Mouse (Mus musculus) liver, embryonic 15.5 days (tissue): ENCODE measurements around the gene Mocs3. TPM values are rescaled to one million over a fixed set of nuclear protein-coding genes. Genes with fewer than 3 reads are reported as not detected.

Experiments
- ATAC-seq: fragments of 200-750 bp; cut with Nextera tagmentation; 2 replicates; pipeline ENCODE4 v1.8.0; 2017; ENCODE audit warnings: moderate number of reproducible peaks, mild to moderate bottlenecking, moderate library complexity; ENCODE audit not compliant: insufficient read depth
- H3K27ac ChIP-seq: fragments of 300-500 bp; sonication (generic); replicated peaks from 2 replicates; pipeline ENCODE4 v1.5.1; 2015; ENCODE audit warnings: mild to moderate bottlenecking, inconsistent platforms
- H3K27me3 ChIP-seq: fragments of 300-500 bp; sonication (generic); 2 replicates; pipeline ENCODE4 v1.6.1; 2015; ENCODE audit warnings: mild to moderate bottlenecking, inconsistent platforms
- H3K36me3 ChIP-seq: fragments of 300-500 bp; sonication (generic); replicated peaks from 2 replicates; pipeline ENCODE4 v1.6.1; 2015; ENCODE audit warnings: moderate library complexity, mild to moderate bottlenecking, inconsistent platforms
- H3K4me1 ChIP-seq: fragments of 300-500 bp; sonication (generic); replicated peaks from 2 replicates; pipeline ENCODE4 v1.6.1; 2015; ENCODE audit warnings: inconsistent platforms
- H3K4me2 ChIP-seq: fragments of 300-500 bp; sonication (generic); 2 replicates; pipeline ENCODE4 v1.6.1; 2015; ENCODE audit warnings: moderate library complexity, mild to moderate bottlenecking, inconsistent platforms
- H3K4me3 ChIP-seq: fragments of 300-500 bp; sonication (generic); replicated peaks from 2 replicates; pipeline ENCODE4 v1.5.1; 2015; ENCODE audit warnings: mild to moderate bottlenecking, inconsistent platforms
- H3K9ac ChIP-seq: fragments of 300-500 bp; sonication (generic); 2 replicates; pipeline ENCODE4 v1.6.1; 2015; ENCODE audit warnings: moderate library complexity, mild to moderate bottlenecking, inconsistent platforms
- H3K9me3 ChIP-seq: fragments of 300-500 bp; sonication (generic); replicated peaks from 2 replicates; pipeline ENCODE4 v1.6.1; 2016; ENCODE audit warnings: inconsistent platforms
- WGBS: fragments of 180-500 bp; shearing (Covaris S2); methylation state at CpG from one replicate; pipeline ENCODE4 v1.1.7; 2015; ENCODE audit warnings: mixed read lengths; ENCODE audit not compliant: insufficient replicate concordance; 5-methylcytosine and 5-hydroxymethylcytosine counted together
- polyA plus RNA-seq: library from polyadenylated mRNA; unstranded; fragments of >200 nt; fragmentation: Nextera tagmentation; extraction: Ambion mirVana; gene quantifications from 2 replicates; pipeline ENCODE4 v1.2.1, GENCODE M21; 2015

The Mocs3 gene
- polyA plus RNA-seq, 1 experiment from 2014 or later: 3.6 TPM

DNA sequence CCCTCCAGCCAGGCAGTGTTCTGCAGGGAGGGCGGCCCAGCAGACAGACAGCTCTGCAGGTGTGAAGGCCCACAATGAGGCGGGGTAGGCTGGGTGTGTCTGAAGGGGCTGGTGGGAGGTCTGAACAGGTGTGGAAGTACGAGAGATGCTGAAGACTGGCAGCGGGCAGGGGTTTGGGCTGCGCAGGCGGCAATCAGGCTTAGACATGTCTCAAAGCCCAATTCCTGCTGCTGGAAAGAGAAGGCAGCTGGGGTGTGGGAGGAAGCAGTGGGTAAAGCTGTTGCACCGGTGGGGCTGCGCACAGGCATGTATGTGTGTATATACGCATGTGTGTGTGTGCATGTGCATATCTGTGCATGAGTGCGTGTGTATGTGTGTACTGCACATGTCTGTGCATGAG, 30.5 kb downstream of the Mocs3 start:
- Histone ChIP-seq H3K9ac (no peak overlapping the region), H3K27me3 (peaks cover 31% of the 10 kb centered on the region), H3K4me2 (no peak overlapping the region), H3K9me3 (no peaks in the 10 kb centered on the region), H3K36me3 (no peaks in the 10 kb centered on the region), H3K4me1 (no peaks in the 10 kb centered on the region), H3K27ac (no peak overlapping the region), H3K4me3 (no peak overlapping the region)
- 58% methylated on average over 10 of the region's 10 CpGs for WGBS
- ATAC-seq: no peak

DNA sequence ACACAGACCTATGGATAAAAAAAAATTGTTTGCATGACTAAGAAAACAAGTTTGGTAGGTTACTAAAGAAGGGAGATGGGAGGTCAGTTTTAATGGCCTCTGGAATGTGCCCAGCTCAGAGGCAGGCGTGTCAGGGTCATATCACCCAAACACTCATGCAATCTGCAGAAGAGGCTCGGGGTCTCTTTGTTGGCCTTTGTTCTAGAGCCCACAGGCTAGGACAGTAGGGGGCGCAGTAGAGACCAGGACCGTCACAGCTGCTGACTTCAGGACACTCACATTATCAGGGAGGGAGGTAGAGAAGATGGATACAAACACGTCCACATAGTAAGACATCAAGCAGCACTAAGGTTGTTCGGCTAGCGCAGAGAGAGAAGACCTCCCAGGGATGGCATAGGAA, 37.6 kb downstream of the Mocs3 start:
- Histone ChIP-seq H3K9ac (no peak overlapping the region), H3K4me2 (no peak overlapping the region), H3K36me3 (no peaks in the 10 kb centered on the region)

DNA sequence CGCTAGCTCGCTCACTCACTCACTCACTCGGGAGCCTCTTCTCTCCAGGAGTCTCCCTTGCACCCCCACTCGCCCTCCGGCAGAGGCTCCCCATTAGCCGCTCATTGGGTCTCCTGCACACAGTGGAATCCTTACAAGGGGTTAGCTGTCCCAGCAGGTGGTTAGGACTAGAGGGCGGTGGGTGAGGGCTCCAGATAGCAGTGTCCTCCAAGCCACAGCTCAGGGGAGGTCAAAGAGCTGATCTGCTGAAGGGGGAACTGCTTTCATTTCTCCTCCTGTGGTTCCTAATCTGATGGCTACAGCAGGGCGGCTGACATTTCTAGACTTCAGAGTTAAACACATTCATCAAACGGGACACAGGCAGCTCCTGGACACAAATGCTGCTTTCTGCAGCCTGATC, 43.0 kb downstream of the Mocs3 start:
- peaks cover 59% of the 10 kb centered on the region for H3K27me3 ChIP-seq
- no peaks in the 10 kb centered on the region for H3K9me3 ChIP-seq
- H3K4me2 ChIP-seq: peak overlapping the region; percentile 16
- H3K4me3 ChIP-seq: no peak overlapping the region
- WGBS: 8% methylated on average over 9 of the region's 9 CpGs
- no peak for ATAC-seq
- no peak overlapping the region for H3K27ac ChIP-seq
- H3K36me3 ChIP-seq: no peaks in the 10 kb centered on the region
- H3K4me1 ChIP-seq: no peaks in the 10 kb centered on the region
- H3K9ac ChIP-seq: no peak overlapping the region

More for the DNA sequence above, 37.6 kb downstream of the Mocs3 start:
- Histone ChIP-seq H3K4me3 (no peak overlapping the region), H3K4me1 (no peaks in the 10 kb centered on the region), H3K27ac (no peak overlapping the region), H3K27me3 (peaks cover 12% of the 10 kb centered on the region), H3K9me3 (no peaks in the 10 kb centered on the region)
- no peak for ATAC-seq
- WGBS: 24% methylated on average over 7 of the region's 7 CpGs

DNA sequence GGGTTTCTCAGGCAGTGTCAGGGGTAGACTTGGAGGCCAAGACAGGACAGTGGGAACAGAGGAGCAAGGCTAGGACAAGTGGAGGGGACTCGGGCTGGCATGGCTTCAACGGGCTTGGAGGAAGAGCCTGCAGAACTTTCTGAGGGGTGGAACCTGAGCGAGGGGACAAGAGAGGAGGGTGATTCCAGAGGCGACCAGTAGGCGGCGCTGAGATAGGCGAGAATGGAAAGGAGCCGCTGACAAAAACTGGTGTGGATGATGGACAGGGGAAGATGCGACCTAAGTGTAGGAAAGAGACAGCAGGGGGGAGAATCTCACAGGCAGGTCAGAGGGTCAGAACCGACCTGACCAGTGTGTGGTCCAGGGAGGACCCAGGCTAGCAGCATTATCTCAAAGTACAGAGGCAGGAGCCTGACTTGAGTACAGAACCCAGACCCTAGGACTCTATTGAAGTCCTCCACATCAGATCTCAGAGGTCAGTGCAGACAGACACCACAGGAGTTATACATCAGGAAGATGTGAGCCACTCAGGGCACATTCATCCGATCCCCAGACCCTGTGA, 44.0 kb downstream of the Mocs3 start:
- H3K36me3 ChIP-seq: no peaks in the 10 kb centered on the region
- H3K4me1 ChIP-seq: no peaks in the 10 kb centered on the region
- no peak overlapping the region for H3K4me2 ChIP-seq
- no peak overlapping the region for H3K27ac ChIP-seq
- ATAC-seq: no peak
- H3K4me3 ChIP-seq: no peak overlapping the region
- no peaks in the 10 kb centered on the region for H3K9me3 ChIP-seq
- WGBS: 3% methylated on average over 11 of the region's 11 CpGs
- no peak overlapping the region for H3K9ac ChIP-seq
- H3K27me3 ChIP-seq: peaks cover 68% of the 10 kb centered on the region

DNA sequence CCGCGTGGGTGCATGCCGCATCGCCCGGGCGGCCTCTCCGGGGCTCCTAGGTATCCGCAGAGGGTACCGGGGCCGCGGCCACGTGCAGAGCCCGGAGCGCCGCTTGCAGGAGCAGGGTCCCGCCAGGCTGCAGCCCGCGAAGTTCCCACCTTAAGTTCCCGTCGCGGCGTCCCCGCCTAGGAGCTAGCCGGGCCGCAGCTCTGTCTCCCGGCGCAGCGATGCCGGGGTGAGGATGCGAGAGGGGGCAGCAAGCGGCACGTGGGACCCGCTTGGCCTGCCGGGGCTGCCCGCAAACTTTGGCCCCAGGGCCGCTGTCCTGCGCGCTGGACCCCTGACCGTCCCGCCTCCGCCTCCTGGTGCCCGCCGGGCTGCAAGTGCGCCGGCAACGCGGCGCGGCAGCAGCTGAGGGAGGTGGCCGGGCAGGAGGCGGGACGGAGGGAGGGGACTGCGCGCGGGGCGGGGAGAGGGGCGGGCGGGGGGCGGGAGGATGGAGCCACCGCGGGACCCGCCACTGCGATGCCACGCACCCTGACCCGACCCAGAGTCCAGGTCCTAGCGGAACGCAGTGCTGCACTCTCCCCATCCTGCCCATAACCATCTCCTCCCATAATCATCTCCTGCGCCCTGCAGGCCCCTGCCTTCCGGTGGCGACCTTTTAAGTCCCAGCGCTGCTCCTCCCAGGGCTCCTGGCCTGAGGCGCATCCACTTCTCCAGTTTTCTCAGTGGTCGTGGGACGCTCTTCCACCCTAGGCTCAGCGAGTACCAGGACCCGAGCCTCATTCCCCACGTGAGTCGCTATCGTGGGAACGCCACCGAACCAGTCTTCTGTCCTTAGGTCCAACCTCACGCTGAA, 50.5 kb downstream of the Mocs3 start:
- Histone ChIP-seq H3K36me3 (no peaks in the 10 kb centered on the region), H3K27ac (no peak overlapping the region), H3K4me2 (peak overlapping the region; percentile 60), H3K27me3 (peaks cover 82% of the 10 kb centered on the region), H3K4me3 (peak overlapping the region; percentile 38), H3K4me1 (peaks cover 10% of the 10 kb centered on the region; the same call in 1 of the 2 replicates), H3K9me3 (no peaks in the 10 kb centered on the region), H3K9ac (no peak overlapping the region)
- 1% methylated on average over 76 of the region's 82 CpGs for WGBS
- ATAC-seq: 0 out of 2 replicates have a peak, but pooled peaks have one; percentile 15

DNA sequence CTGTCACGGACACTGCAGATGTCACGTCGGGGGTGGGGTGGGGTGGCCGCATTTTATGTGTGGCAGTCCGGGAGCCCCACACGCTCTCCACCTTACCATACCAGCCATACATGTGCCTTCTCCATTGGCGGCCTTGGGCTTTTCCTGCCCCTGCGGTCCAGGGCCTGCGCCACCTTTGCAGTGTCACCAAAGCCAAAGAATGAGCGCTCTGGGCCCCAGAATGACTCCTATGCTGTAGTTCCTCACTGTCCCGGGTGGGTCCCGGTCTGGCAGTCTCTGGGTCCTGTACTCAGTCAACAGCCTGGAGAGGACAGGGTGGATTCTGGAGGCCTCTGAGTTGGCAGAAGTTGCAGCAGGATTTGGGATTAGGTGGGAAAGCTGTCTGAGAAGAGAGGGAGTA, 51.2 kb downstream of the Mocs3 start, which contains the start of gene Kcng1:
Gene Kcng1, minus strand, starts transcription at position 155 of the 400 bp plus-strand sequence.
- no peak within 1 kb of the TSS for H3K9ac ChIP-seq
- no peaks in the 10 kb centered on the region for H3K9me3 ChIP-seq
- peaks cover 76% of the 10 kb centered on the region for H3K27me3 ChIP-seq
- H3K27ac ChIP-seq: no peak within 1 kb of the TSS
- H3K36me3 ChIP-seq: no peaks in the 10 kb centered on the region
- peak within 1 kb of the TSS; percentile 38 for H3K4me3 ChIP-seq
- 16% methylated on average over 12 of the region's 12 CpGs for WGBS
- H3K4me1 ChIP-seq: peaks cover 10% of the 10 kb centered on the region; the same call in 1 of the 2 replicates
- peak within 1 kb of the TSS; percentile 60 for H3K4me2 ChIP-seq
- no peak for ATAC-seq

Other genes starting within 250 kb of the Mocs3 start
- gene Ripor3, start 220.0 kb upstream of the Mocs3 start, polyA plus RNA-seq: 1.2 and 1.4 TPM in 2 replicates
- gene Pard6b, start 149.6 kb upstream of the Mocs3 start, polyA plus RNA-seq: 2.6 and 2.9 TPM in 2 replicates
- gene Adnp, start 23.5 kb upstream of the Mocs3 start, polyA plus RNA-seq: 1.8 and 2.3 TPM in 2 replicates
- 4.4 and 4.9 TPM in 2 replicates for gene Gm20716, start 258 bp upstream of the Mocs3 start, polyA plus RNA-seq
- gene Dpm1, start within 50 bp of the Mocs3 start, polyA plus RNA-seq: 59.2 and 64.1 TPM in 2 replicates
- 0.07 and 0.15 TPM in 2 replicates for gene Kcng1, start 51.1 kb downstream of the Mocs3 start, polyA plus RNA-seq